Mouse (Mus musculus) hindbrain, embryonic 11.5 days (tissue): Measurements from ENCODE around the gene Ints12. TPM values are rescaled to one million over a fixed set of nuclear protein-coding genes. Genes with fewer than 3 reads are reported as not detected.

ENCODE experiments used
- ATAC-seq: fragments of 200-750 bp; cut with Nextera tagmentation; 2 replicates; pipeline ENCODE4 v1.8.0; 2017; ENCODE audit warnings: mild to moderate bottlenecking, moderate TSS enrichment, moderate library complexity; ENCODE audit not compliant: low FRiP score
- DNase-seq: peaks from one replicate; pipeline ENCODE4 v3.0.0-alpha.2; 2015; ENCODE audit warnings: low spot score
- H3K27ac ChIP-seq: fragments of 300-500 bp; sonication (generic); 2 replicates; pipeline ENCODE4 v1.5.1; 2014; ENCODE audit warnings: mild to moderate bottlenecking, low read depth, low read length
- H3K27me3 ChIP-seq: fragments of 300-500 bp; sonication (generic); 2 replicates; pipeline ENCODE4 v1.6.1; 2014; ENCODE audit warnings: mild to moderate bottlenecking, low read length, moderate library complexity, mixed read lengths; ENCODE audit not compliant: control insufficient read depth, insufficient read depth
- H3K36me3 ChIP-seq: fragments of 300-500 bp; sonication (generic); 2 replicates; pipeline ENCODE4 v1.6.1; 2014; ENCODE audit warnings: mild to moderate bottlenecking, low read length, moderate library complexity, mixed read lengths; ENCODE audit not compliant: control insufficient read depth, insufficient read depth
- H3K4me1 ChIP-seq: fragments of 300-500 bp; sonication (generic); replicated peaks from 2 replicates; pipeline ENCODE4 v1.6.1; 2014; ENCODE audit warnings: low read length, mixed read lengths; ENCODE audit not compliant: control insufficient read depth, insufficient read depth
- H3K4me2 ChIP-seq: fragments of 300-500 bp; sonication (generic); replicated peaks from 2 replicates; pipeline ENCODE4 v1.6.1; 2014; ENCODE audit warnings: mild to moderate bottlenecking, low read depth, low read length
- H3K4me3 ChIP-seq: fragments of 300-500 bp; sonication (generic); 2 replicates; pipeline ENCODE4 v1.5.1; 2014; ENCODE audit warnings: low read depth, low read length
- H3K9ac ChIP-seq: fragments of 300-500 bp; sonication (generic); 2 replicates; pipeline ENCODE4 v1.6.1; 2014; ENCODE audit warnings: low read depth, low read length
- H3K9me3 ChIP-seq: fragments of 300-500 bp; sonication (generic); 2 replicates; pipeline ENCODE4 v1.6.1; 2016; ENCODE audit warnings: low read length; ENCODE audit not compliant: control insufficient read depth
- WGBS: fragments of 180-500 bp; shearing (Covaris S2); extraction: QIAGEN DNeasy Blood & Tissue Kit; methylation state at CpG from one replicate; pipeline ENCODE4 v1.1.7; 2014; 5-methylcytosine and 5-hydroxymethylcytosine counted together
- polyA plus RNA-seq: library from polyadenylated mRNA; unstranded; fragments of >200 nt; fragmentation: Nextera tagmentation; extraction: Ambion mirVana; gene quantifications from 2 replicates; pipeline ENCODE4 v1.2.1, GENCODE M21; 2014

Gene Ints12
- polyA plus RNA-seq, 1 experiment from 2014 or later = 23.3 TPM

- DNase-seq (no peak), ATAC-seq (no peak)
- no peak overlapping the region for H3K27ac ChIP-seq
- no peaks in the 10 kb centered on the region for H3K9me3 ChIP-seq
- 77% methylated on average over 8 of the region's 8 CpGs for WGBS
- H3K4me2 ChIP-seq = no peak overlapping the region
- no peak overlapping the region for H3K9ac ChIP-seq
- H3K27me3 ChIP-seq = no peaks in the 10 kb centered on the region
- no peaks in the 10 kb centered on the region for H3K4me1 ChIP-seq
- H3K36me3 ChIP-seq = no peaks in the 10 kb centered on the region
- no peak overlapping the region for H3K4me3 ChIP-seq
Measured at GRCm38 (mm10) chr3:133154683-133155082, 63.0 kb downstream of the Ints12 start.

DNA sequence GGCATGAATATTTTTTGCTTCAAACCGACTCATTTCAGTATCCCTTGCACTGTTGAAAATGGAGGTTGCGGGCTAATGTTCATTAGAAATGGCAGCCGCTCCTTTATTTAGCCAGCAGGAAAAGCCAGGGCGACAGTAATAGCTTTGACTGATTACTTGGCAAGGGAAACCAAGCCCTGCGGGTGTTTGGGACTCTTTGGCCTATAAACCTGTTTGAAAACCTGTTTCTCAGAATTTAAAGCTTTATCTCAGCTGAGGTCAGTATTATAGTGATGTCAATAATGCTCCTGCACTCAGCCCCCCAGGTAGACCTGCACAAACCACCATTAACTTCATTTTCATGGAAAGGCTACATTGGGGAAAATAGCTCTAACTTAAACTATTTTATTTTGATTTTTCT, 66.6 kb downstream of the Ints12 start:
- no peak for ATAC-seq
- no peaks in the 10 kb centered on the region for H3K4me1 ChIP-seq
- H3K9me3 ChIP-seq = no peaks in the 10 kb centered on the region
- H3K4me2 ChIP-seq = no peak overlapping the region
- WGBS = 87% methylated on average over 5 of the region's 5 CpGs
- no peak overlapping the region for H3K27ac ChIP-seq
- H3K4me3 ChIP-seq = no peak overlapping the region
- no peaks in the 10 kb centered on the region for H3K36me3 ChIP-seq
- no peaks in the 10 kb centered on the region for H3K27me3 ChIP-seq
- no peak for DNase-seq
- no peak overlapping the region for H3K9ac ChIP-seq

Other genes starting within 250 kb of the Ints12 start
- gene Npnt, start 141.5 kb upstream of the Ints12 start, polyA plus RNA-seq = 11.4 and 16.3 TPM in 2 replicates
- 9.2 and 12.7 TPM in 2 replicates for gene Gstcd, start 193 bp downstream of the Ints12 start, polyA plus RNA-seq
- gene Arhgef38, start 143.1 kb downstream of the Ints12 start, polyA plus RNA-seq = 0.23 and 0.61 TPM in 2 replicates
- gene Ppa2, start 218.3 kb downstream of the Ints12 start, polyA plus RNA-seq = 84.9 and 86.4 TPM in 2 replicates